Mouse (Mus musculus) hindbrain, postnatal 0 days (tissue): ENCODE measurements around the gene Rngtt. TPM values are rescaled to one million over a fixed set of nuclear protein-coding genes. Genes with fewer than 3 reads are reported as not detected.

Source experiments
- ATAC-seq: fragments of 200-750 bp; cut with Nextera tagmentation; 2 replicates; pipeline ENCODE4 v1.8.0; 2017; ENCODE audit warnings: mild to moderate bottlenecking, moderate TSS enrichment, moderate library complexity
- DNase-seq: peaks from one replicate; pipeline ENCODE4 v3.0.0-alpha.2; 2015; ENCODE audit warnings: low spot score
- H3K27ac ChIP-seq: fragments of 300-500 bp; sonication (generic); 2 replicates; pipeline ENCODE4 v1.5.1; 2014; ENCODE audit warnings: mild to moderate bottlenecking
- H3K27me3 ChIP-seq: fragments of 300-500 bp; sonication (generic); 2 replicates; pipeline ENCODE4 v1.6.1; 2014; ENCODE audit warnings: low read length, mixed read lengths; ENCODE audit not compliant: insufficient read depth
- H3K36me3 ChIP-seq: fragments of 300-500 bp; sonication (generic); 2 replicates; pipeline ENCODE4 v1.6.1; 2014; ENCODE audit warnings: low read length, mixed read lengths; ENCODE audit not compliant: insufficient read depth
- H3K4me1 ChIP-seq: fragments of 300-500 bp; sonication (generic); 2 replicates; pipeline ENCODE4 v1.6.1; 2014; ENCODE audit warnings: antibody characterized with exemption, low read length, mixed read lengths; ENCODE audit not compliant: insufficient read depth
- H3K4me2 ChIP-seq: fragments of 300-500 bp; sonication (generic); 2 replicates; pipeline ENCODE4 v1.6.1; 2014; ENCODE audit warnings: low read depth, mild to moderate bottlenecking, low read length, moderate library complexity, mixed read lengths
- H3K4me3 ChIP-seq: fragments of 300-500 bp; sonication (generic); 2 replicates; pipeline ENCODE4 v1.5.1; 2014; ENCODE audit warnings: low read length
- H3K9ac ChIP-seq: fragments of 300-500 bp; sonication (generic); replicated peaks from 2 replicates; pipeline ENCODE4 v1.6.1; 2014; ENCODE audit warnings: mild to moderate bottlenecking, low read length, moderate library complexity, mixed read lengths
- H3K9me3 ChIP-seq: fragments of 300-500 bp; sonication (generic); 2 replicates; pipeline ENCODE4 v1.6.1; 2016; ENCODE audit warnings: low read length, mixed read lengths
- CTCF ChIP-seq: IDR thresholded peaks from 2 replicates; pipeline ENCODE4 v1.5.1; 2016; ENCODE audit warnings: antibody characterized with exemption, control low read depth, low read depth
- WGBS: fragments of 180-500 bp; shearing (Covaris S2); extraction: QIAGEN DNeasy Blood & Tissue Kit; methylation state at CpG from one replicate; pipeline ENCODE4 v1.1.7; 2014; 5-methylcytosine and 5-hydroxymethylcytosine counted together
- polyA plus RNA-seq: library from polyadenylated mRNA; unstranded; fragments of >200 nt; fragmentation: Nextera tagmentation; extraction: Ambion mirVana; gene quantifications from 2 replicates; pipeline ENCODE4 v1.2.1, GENCODE M21; 2015
- total RNA-seq: library from RNA; depleted of rRNA; stranded (reverse); fragments of >200 nt; gene quantifications from 2 replicates; pipeline ENCODE4 v1.2.3, GENCODE M21; 2014

The Rngtt gene
- total and polyA plus RNA-seq, 2 experiments from 2014 or later: 12.8 to 13.5 TPM

DNA sequence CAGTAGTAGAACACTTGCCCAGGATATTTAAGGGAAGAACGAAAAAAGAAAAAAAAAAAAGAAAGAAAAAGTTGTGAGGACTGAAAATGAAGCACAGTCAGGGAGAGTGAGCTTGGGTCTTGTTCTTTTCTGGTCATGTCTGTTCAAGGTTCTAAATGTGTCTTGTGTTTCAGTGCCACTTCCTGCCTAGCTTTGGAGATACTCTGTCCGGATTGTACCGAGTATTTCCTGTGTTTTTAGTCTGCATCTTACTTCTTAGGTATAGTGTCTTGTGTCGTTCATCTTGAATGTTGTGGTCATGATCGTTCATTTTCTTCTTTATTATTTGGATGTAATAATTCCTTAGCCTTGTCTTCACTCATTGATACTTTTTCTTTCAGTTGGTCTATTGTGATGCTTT is 5.7 kb downstream of the Rngtt start:
- TF ChIP-seq CTCF: no peak
- Histone ChIP-seq H3K36me3 (no peaks in the 10 kb centered on the region), H3K4me3 (no peak overlapping the region), H3K27ac (no peak overlapping the region), H3K4me1 (peaks cover 4% of the 10 kb centered on the region; the same call in 1 of the 2 replicates), H3K27me3 (no peaks in the 10 kb centered on the region), H3K9ac (no peak overlapping the region), H3K9me3 (no peaks in the 10 kb centered on the region), H3K4me2 (no peak overlapping the region)
- no peak for ATAC-seq
- no peak for DNase-seq
- WGBS: 94% methylated on average over 5 of the region's 5 CpGs

DNA sequence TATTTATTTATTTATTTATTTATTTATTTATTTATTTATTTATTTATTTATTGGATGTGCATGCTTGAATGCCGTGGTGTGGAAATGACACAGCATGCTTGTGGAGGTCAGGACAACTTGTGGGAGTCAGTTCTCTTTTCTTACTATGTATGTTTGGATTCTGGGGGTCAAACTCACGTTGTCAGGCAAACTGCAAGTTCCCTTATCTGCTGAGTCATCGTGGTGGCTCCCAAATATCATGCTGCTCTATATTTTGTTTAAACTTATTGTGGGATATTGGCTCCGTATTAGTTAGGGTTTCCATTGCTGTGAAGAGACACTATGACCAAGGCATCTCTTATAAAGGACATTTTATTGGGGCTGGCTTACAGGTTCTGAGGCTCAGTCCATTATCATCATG is 21.0 kb downstream of the Rngtt start:
- H3K36me3 ChIP-seq: peaks cover 3% of the 10 kb centered on the region

GRCm38 (mm10) chr4:33332956-33333455 is 22.9 kb downstream of the Rngtt start:
- ATAC-seq: no peak

More for the DNA sequence above, 21.0 kb downstream of the Rngtt start:
- Histone ChIP-seq H3K4me3 (no peak overlapping the region), H3K27me3 (no peaks in the 10 kb centered on the region), H3K4me2 (no peak overlapping the region), H3K27ac (no peak overlapping the region), H3K9ac (no peak overlapping the region), H3K9me3 (no peaks in the 10 kb centered on the region), H3K4me1 (no peaks in the 10 kb centered on the region)
- ATAC-seq: no peak
- WGBS: 93% methylated on average over 4 of the region's 4 CpGs
- no peak for TF ChIP-seq CTCF
- no peak for DNase-seq

GRCm38 (mm10) chr4:33337999-33338398 is 27.9 kb downstream of the Rngtt start:
- no peak for TF ChIP-seq CTCF
- H3K4me1 ChIP-seq: no peaks in the 10 kb centered on the region
- DNase-seq (no peak), ATAC-seq (no peak)
- H3K27ac ChIP-seq: no peak overlapping the region
- H3K36me3 ChIP-seq: peaks cover 19% of the 10 kb centered on the region
- no peak overlapping the region for H3K4me2 ChIP-seq
- 88% methylated on average over 1 of the region's 1 CpGs for WGBS
- H3K9me3 ChIP-seq: no peaks in the 10 kb centered on the region
- no peak overlapping the region for H3K9ac ChIP-seq
- no peak overlapping the region for H3K4me3 ChIP-seq
- no peaks in the 10 kb centered on the region for H3K27me3 ChIP-seq

More at GRCm38 (mm10) chr4:33332956-33333455, 22.9 kb downstream of the Rngtt start:
- no peak for DNase-seq
- no peaks in the 10 kb centered on the region for H3K27me3 ChIP-seq
- no peaks in the 10 kb centered on the region for H3K9me3 ChIP-seq
- no peak overlapping the region for H3K27ac ChIP-seq
- H3K4me2 ChIP-seq: no peak overlapping the region
- peaks cover 5% of the 10 kb centered on the region for H3K36me3 ChIP-seq
- 94% methylated on average over 1 of the region's 1 CpGs for WGBS
- TF ChIP-seq CTCF: no peak
- H3K4me1 ChIP-seq: no peaks in the 10 kb centered on the region
- no peak overlapping the region for H3K9ac ChIP-seq
- no peak overlapping the region for H3K4me3 ChIP-seq

DNA sequence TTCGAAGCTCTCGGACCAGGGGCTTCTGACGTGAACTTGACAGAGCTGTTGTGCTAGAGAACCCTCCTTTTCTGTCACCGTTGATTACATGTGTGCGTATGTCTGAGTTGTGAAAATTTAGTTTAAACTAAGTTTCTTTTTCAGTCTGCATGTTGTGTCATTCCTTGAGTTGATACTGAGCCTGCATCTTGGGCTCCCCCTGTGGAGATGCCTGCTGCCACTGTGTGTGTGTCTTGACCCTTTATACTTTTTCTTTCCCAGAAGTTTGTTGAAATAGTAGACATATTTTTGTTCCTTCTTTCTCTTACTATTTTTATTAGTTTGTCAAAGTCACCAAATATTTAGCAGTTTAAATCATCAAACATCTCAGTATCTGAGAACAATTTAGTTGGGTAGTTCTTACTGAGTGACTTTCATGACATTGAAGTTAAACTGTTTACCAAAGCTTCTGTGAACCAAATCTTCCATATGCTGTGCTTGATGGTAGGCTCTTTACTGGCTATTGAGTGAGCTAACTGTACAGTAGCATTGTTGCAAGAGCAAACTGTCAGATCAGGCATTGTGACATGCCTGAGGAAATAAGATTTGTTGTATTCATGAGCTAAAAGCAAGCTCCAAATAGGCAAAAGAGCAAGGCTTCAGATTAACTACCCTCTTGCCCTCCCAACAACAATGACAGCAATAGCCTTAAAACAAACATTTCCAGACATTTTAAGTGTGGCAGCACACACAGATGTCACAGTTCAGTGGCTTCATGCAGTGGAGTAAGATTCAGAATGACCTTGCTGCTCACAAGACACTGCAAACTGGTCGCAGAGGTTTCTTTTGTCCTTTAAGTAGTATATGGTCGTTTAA is 33.0 kb downstream of the Rngtt start:
- Histone ChIP-seq H3K27me3 (no peaks in the 10 kb centered on the region), H3K27ac (no peak overlapping the region), H3K4me1 (no peaks in the 10 kb centered on the region), H3K36me3 (peaks cover 15% of the 10 kb centered on the region; the same call in 1 of the 2 replicates), H3K4me2 (no peak overlapping the region), H3K4me3 (no peak overlapping the region), H3K9me3 (no peaks in the 10 kb centered on the region), H3K9ac (no peak overlapping the region)
- no peak for ATAC-seq
- WGBS: 91% methylated on average over 7 of the region's 7 CpGs
- no peak for DNase-seq
- TF ChIP-seq CTCF: no peak

DNA sequence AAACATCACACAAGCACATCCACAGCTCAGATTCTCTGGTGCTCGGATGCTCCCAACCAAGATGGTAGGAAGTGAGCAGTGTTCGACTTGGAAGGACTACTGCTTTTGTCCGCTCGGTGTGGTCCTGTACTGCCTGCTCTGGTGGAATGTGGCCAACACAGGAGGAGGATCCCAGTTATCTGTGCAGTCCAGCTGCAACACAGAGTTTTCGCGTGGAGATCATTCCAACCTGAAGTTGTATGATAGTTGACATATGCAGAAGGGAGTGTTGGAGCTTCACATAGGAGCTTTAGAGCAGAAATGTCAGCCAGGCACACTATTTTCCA is 33.6 kb downstream of the Rngtt start:
- Histone ChIP-seq H3K4me3 (no peak overlapping the region), H3K4me2 (no peak overlapping the region), H3K4me1 (no peaks in the 10 kb centered on the region), H3K9me3 (no peaks in the 10 kb centered on the region), H3K27ac (no peak overlapping the region), H3K36me3 (peaks cover 10% of the 10 kb centered on the region; the same call in 1 of the 2 replicates), H3K27me3 (no peaks in the 10 kb centered on the region), H3K9ac (no peak overlapping the region)
- ATAC-seq (no peak), DNase-seq (no peak)
- TF ChIP-seq CTCF: no peak
- 87% methylated on average over 6 of the region's 6 CpGs for WGBS

- Histone ChIP-seq H3K36me3 (0 out of 2 replicates have a peak, but pooled peaks cover 4% of the 10 kb centered on the region), H3K4me2 (no peak overlapping the region), H3K27ac (no peak overlapping the region), H3K9me3 (no peaks in the 10 kb centered on the region), H3K4me3 (no peak overlapping the region), H3K27me3 (no peaks in the 10 kb centered on the region), H3K9ac (no peak overlapping the region), H3K4me1 (no peaks in the 10 kb centered on the region)
- ATAC-seq (no peak), DNase-seq (no peak)
- no peak for TF ChIP-seq CTCF
Measured at GRCm38 (mm10) chr4:33363451-33363850, 53.3 kb downstream of the Rngtt start.
